Mouse (Mus musculus) lung, embryonic 14.5 days (tissue): ENCODE measurements at regions not wholly inside any gene's neighbourhood (a gene's known extent, or its start where the extent isn't known, plus 50 kb on each side); places are given as distances from the start of the nearest gene placed in this dataset.
"Not testable (repeated sequence)": the region's sequence is repeated elsewhere in the genome, so short reads cannot be mapped to it uniquely, and the experiment has no call there.

Source experiments
- ATAC-seq: fragments of 200-750 bp; cut with Nextera tagmentation; 2 replicates; pipeline ENCODE4 v1.8.0; 2017; ENCODE audit warnings: mild to moderate bottlenecking, moderate TSS enrichment, moderate library complexity; ENCODE audit not compliant: insufficient read depth
- DNase-seq: peaks from one replicate; pipeline ENCODE4 v3.0.0-alpha.2; 2015
- H3K27ac ChIP-seq: fragments of 300-500 bp; sonication (generic); 2 replicates; pipeline ENCODE4 v1.5.1; 2014; ENCODE audit warnings: low read depth, mild to moderate bottlenecking, moderate library complexity
- H3K27me3 ChIP-seq: fragments of 300-500 bp; sonication (generic); 2 replicates; pipeline ENCODE4 v1.6.1; 2014; ENCODE audit warnings: low read length, control low read depth; ENCODE audit not compliant: insufficient read depth
- H3K36me3 ChIP-seq: fragments of 300-500 bp; sonication (generic); 2 replicates; pipeline ENCODE4 v1.6.1; 2014; ENCODE audit warnings: control low read depth; ENCODE audit not compliant: insufficient read depth
- H3K4me1 ChIP-seq: fragments of 300-500 bp; sonication (generic); 2 replicates; pipeline ENCODE4 v1.6.1; 2014; ENCODE audit warnings: antibody characterized with exemption, control low read depth; ENCODE audit not compliant: insufficient read depth
- H3K4me2 ChIP-seq: fragments of 300-500 bp; sonication (generic); 2 replicates; pipeline ENCODE4 v1.6.1; 2014; ENCODE audit warnings: mild to moderate bottlenecking
- H3K4me3 ChIP-seq: fragments of 300-500 bp; sonication (generic); 2 replicates; pipeline ENCODE4 v1.5.1; 2014; ENCODE audit warnings: low read depth, low read length
- H3K9ac ChIP-seq: fragments of 300-500 bp; sonication (generic); 2 replicates; pipeline ENCODE4 v1.6.1; 2014
- H3K9me3 ChIP-seq: fragments of 300-500 bp; sonication (generic); 2 replicates; pipeline ENCODE4 v1.6.1; 2016; ENCODE audit warnings: low read depth, low read length, control low read depth
- CTCF ChIP-seq: IDR thresholded peaks from 2 replicates; pipeline ENCODE4 v1.5.1; 2016; ENCODE audit warnings: antibody characterized with exemption, low read depth
- WGBS: fragments of 180-500 bp; shearing (Covaris S2); extraction: QIAGEN DNeasy Blood & Tissue Kit; methylation state at CpG from one replicate; pipeline ENCODE4 v1.1.7; 2014; 5-methylcytosine and 5-hydroxymethylcytosine counted together

DNA sequence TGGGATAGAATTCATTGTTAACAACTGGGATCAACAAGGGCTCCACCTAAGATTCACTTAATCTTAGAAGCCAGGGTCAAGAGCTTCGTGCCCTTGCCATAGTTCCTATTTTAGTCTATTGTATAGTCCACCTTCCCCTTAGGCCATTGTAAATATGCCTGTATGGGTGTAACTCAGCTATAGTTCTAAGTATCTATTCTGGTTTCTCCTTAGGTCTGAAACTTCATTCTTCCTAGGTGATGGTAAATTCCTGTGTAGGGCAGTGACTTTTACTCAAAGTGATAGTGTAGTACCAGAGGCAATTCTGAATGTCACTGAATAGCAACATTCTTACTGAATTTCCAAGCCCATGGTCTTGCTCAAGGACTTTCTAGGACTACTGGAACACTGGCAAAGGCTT lies 989.4 kb downstream of the Ankrd7 start:
- WGBS: 100% methylated on average over 1 of the region's 1 CpGs

DNA sequence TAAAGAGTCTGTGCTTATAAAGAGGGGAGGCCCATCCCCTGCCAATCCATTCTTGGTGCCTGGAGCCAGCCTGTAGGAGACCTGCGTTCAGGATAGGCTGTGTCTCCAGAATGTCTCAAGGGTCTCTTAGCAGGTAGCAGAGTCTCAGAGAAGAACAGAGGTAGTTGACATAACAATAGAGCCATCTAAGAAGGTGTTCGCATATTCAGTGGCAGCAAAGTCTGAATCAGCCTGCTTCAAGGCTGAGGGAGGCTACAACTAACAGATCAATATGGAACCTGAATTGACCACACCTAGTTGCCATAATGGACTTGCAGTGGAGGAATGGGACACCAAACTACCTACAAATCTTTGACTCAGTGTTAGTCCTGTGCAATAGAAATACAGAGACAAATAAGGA lies 998.0 kb downstream of the Ankrd7 start:
- no peaks in the 10 kb centered on the region for H3K9me3 ChIP-seq
- no peaks in the 10 kb centered on the region for H3K36me3 ChIP-seq
- H3K4me1 ChIP-seq: no peaks in the 10 kb centered on the region
- WGBS: 87% methylated on average over 2 of the region's 2 CpGs
- no peak overlapping the region for H3K9ac ChIP-seq
- no peak overlapping the region for H3K4me2 ChIP-seq
- ATAC-seq (no peak), DNase-seq (no peak)
- H3K27ac ChIP-seq: no peak overlapping the region
- TF ChIP-seq CTCF: no peak
- no peaks in the 10 kb centered on the region for H3K27me3 ChIP-seq
- H3K4me3 ChIP-seq: no peak overlapping the region

More for the DNA sequence above, 989.4 kb downstream of the Ankrd7 start:
- not testable (repeated sequence) for H3K9me3 ChIP-seq, H3K4me2 ChIP-seq, H3K36me3 ChIP-seq, H3K27ac ChIP-seq, ATAC-seq, H3K4me3 ChIP-seq, DNase-seq, H3K4me1 ChIP-seq, H3K27me3 ChIP-seq, H3K9ac ChIP-seq

DNA sequence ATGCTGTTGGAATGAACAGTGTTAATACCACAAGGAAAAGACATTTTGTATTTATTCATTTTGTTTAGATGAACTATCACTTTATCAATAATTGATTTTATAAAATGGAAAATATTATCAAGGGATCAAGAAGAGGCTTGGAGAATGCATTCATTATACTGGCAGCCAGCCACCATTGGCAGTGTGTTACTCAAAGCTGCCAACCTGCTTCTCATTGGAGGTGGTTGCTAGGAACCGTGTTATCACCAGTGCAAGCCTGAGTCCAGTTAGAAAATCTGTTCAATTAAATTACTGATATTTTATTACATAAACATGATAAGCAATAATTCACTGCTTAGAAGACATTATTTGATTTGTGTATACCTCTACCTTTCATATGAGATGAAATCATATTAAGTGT lies 1003.6 kb downstream of the Ankrd7 start:
- no peak for TF ChIP-seq CTCF
- Histone ChIP-seq H3K27me3 (no peaks in the 10 kb centered on the region), H3K4me2 (no peak overlapping the region), H3K4me3 (no peak overlapping the region), H3K27ac (no peak overlapping the region), H3K4me1 (no peaks in the 10 kb centered on the region), H3K9me3 (no peaks in the 10 kb centered on the region), H3K9ac (no peak overlapping the region), H3K36me3 (no peaks in the 10 kb centered on the region)
- 87% methylated on average over 1 of the region's 1 CpGs for whole genome bisulfite sequencing
- DNase-seq (no peak), ATAC-seq (no peak)

DNA sequence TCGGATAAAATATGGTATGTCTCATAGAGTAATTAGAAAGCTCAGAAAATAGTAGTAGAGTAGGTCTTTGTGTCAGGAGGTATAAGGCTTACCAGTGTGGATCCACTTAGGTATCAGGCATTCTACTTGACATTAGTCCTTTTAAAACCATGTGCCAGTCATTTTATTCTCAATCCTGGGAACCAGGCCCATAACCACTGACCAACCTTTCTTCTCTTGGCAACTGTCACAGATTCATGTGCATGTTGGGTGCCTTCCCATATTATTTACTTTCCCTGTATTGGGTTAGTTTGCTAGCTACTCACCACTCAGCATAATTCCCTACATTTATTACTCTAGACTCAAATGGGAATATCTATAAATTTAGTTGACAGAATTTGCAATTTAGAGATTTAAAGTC lies 1045.1 kb downstream of the Ankrd7 start:
- no peak overlapping the region for H3K4me3 ChIP-seq
- H3K27me3 ChIP-seq: no peaks in the 10 kb centered on the region
- 74% methylated on average over 1 of the region's 1 CpGs for WGBS
- no peak overlapping the region for H3K9ac ChIP-seq
- H3K36me3 ChIP-seq: no peaks in the 10 kb centered on the region
- no peak overlapping the region for H3K4me2 ChIP-seq
- no peak for TF ChIP-seq CTCF
- H3K4me1 ChIP-seq: no peaks in the 10 kb centered on the region
- no peaks in the 10 kb centered on the region for H3K9me3 ChIP-seq
- DNase-seq (no peak), ATAC-seq (no peak)
- no peak overlapping the region for H3K27ac ChIP-seq

DNA sequence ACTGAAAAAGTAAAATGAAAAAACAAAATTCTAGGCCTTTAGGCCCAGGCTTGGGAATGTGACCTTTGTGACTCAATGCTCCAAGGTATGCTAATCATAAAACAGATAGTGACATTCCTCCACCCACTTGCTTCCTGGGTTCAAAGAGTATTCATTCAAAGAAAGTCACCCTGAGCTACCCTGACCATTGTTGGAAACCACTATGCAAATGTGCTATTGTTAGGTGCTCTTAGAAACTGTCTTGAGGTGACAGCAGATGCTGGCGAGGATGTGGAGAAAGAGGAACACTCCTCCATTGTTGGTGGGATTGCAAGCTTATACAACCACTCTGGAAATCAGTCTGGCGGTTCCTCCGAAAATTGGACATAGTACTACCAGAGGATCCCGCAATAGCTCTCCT lies 1075.7 kb downstream of the Ankrd7 start:
- not testable (repeated sequence) for DNase-seq, H3K4me2 ChIP-seq, H3K27me3 ChIP-seq, H3K27ac ChIP-seq, H3K9me3 ChIP-seq, ATAC-seq, H3K9ac ChIP-seq, H3K36me3 ChIP-seq, H3K4me1 ChIP-seq, H3K4me3 ChIP-seq
- 85% methylated on average over 4 of the region's 4 CpGs for WGBS

DNA sequence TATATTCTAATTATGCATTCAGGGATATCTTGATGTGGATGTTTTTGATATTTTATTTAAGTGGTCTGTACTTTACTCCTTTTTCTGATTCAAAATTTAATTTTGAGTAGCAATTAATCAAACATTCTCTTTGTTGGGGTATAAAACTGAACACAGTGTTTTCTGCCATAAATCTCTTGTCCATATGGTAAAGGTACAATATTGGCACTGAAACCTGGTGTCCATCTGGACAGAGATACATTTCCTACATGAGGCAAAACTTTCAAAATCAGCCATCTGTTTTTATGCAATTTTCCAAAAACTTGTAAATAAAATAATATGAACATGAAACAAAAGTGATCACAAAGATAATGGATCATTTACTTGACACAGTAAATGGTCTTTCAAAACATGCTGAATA lies 1078.2 kb downstream of the Ankrd7 start:
- TF ChIP-seq CTCF: no peak
- Histone ChIP-seq H3K36me3 (no peaks in the 10 kb centered on the region), H3K9ac (no peak overlapping the region), H3K4me1 (no peaks in the 10 kb centered on the region), H3K4me3 (no peak overlapping the region), H3K4me2 (no peak overlapping the region), H3K9me3 (no peaks in the 10 kb centered on the region), H3K27ac (no peak overlapping the region), H3K27me3 (no peaks in the 10 kb centered on the region)
- no peak for ATAC-seq
- DNase-seq: no peak

DNA sequence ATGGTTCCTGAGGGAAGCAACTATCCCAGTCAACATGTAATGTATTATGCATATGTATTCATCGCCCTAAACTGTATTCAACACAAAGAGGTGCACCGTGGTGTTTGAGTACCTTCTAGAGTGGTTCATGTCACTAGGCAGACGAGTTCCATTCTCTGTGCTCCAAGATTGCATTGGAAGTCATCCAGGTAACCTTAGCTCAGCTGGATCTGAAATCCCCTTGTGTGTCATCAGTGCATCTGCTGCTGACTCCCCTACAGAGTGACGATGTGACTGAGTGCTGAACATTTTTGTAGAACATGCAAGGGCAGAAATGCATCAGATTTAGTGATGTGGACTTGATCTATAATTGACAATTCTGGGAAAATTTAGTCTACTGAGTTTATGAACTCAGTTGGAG lies 1079.6 kb downstream of the Ankrd7 start:
- Histone ChIP-seq H3K27ac (no peak overlapping the region), H3K4me1 (no peaks in the 10 kb centered on the region), H3K4me2 (no peak overlapping the region), H3K36me3 (no peaks in the 10 kb centered on the region), H3K9ac (no peak overlapping the region), H3K27me3 (no peaks in the 10 kb centered on the region), H3K9me3 (no peaks in the 10 kb centered on the region), H3K4me3 (no peak overlapping the region)
- WGBS: 65% methylated on average over 4 of the region's 4 CpGs
- TF ChIP-seq CTCF: no peak
- ATAC-seq: no peak
- DNase-seq: no peak

DNA sequence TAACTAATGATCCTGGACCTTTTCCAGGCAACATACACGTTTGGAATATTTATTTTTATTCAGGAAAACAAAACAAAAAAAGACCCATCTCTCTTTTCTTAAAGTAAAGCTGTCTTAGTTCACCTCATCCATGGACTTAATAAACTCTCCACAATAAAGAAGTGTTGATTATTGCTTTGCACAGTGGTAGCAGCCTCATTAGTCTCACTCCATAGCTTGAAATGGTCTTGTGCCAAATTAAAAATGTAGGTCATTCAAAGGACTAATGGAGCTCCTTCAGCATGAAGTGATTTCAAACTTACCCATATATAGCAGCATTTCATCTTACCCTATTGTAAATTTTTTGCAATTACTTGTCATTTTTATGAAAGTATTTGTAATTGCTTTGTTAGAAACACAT lies 1109.8 kb downstream of the Ankrd7 start:
- no peaks in the 10 kb centered on the region for H3K36me3 ChIP-seq
- DNase-seq (no peak), ATAC-seq (no peak)
- no peak overlapping the region for H3K4me2 ChIP-seq
- no peak overlapping the region for H3K9ac ChIP-seq
- no peak for TF ChIP-seq CTCF
- no peaks in the 10 kb centered on the region for H3K9me3 ChIP-seq
- no peak overlapping the region for H3K27ac ChIP-seq
- H3K4me1 ChIP-seq: no peaks in the 10 kb centered on the region
- no peak overlapping the region for H3K4me3 ChIP-seq
- no peaks in the 10 kb centered on the region for H3K27me3 ChIP-seq
- WGBS: 15% methylated on average over 1 of the region's 1 CpGs
